Mouse (Mus musculus): ENCODE measurements around the gene C1ql4.
"Not testable (repeated sequence)": the region's sequence is repeated elsewhere in the genome, so short reads cannot be mapped to it uniquely, and the experiment has no call there.

Gene C1ql4

GRCm38 (mm10) chr15:99074600-99075333 is 12.8 kb downstream of the C1ql4 start:
- H3K27me3 ChIP-seq (ENCODE audit: control insufficient read depth, insufficient read depth, low read length, poor library complexity, severe bottlenecking) = no peaks in the 10 kb centered on the region
- DNase-seq (ENCODE audit: low read depth, low spot score) = peak; percentile 96
- no peaks in the 10 kb centered on the region for H3K36me3 ChIP-seq (ENCODE audit: control insufficient read depth, insufficient read depth, low read length, poor library complexity, severe bottlenecking)

- DNase-seq (ENCODE audit: low read depth, low spot score) = no peak
- Histone ChIP-seq H3K36me3 (ENCODE audit: control insufficient read depth, insufficient read depth, low read length, poor library complexity, severe bottlenecking) (no peaks in the 10 kb centered on the region), H3K27me3 (ENCODE audit: control insufficient read depth, insufficient read depth, low read length, poor library complexity, severe bottlenecking) (no peaks in the 10 kb centered on the region)
Measured at GRCm38 (mm10) chr15:99074019-99074599, 13.5 kb downstream of the C1ql4 start, which contains the start of gene Troap. Troap (plus strand) TSS chr15:99074575.

- H3K36me3 ChIP-seq (ENCODE audit: control insufficient read depth, insufficient read depth, low read length, poor library complexity, severe bottlenecking) = no peaks in the 10 kb centered on the region
- DNase-seq (ENCODE audit: low read depth, low spot score) = no peak
- H3K27me3 ChIP-seq (ENCODE audit: control insufficient read depth, insufficient read depth, low read length, poor library complexity, severe bottlenecking) = no peaks in the 10 kb centered on the region
Measured at GRCm38 (mm10) chr15:99071988-99072387, 15.6 kb downstream of the C1ql4 start.

- Histone ChIP-seq H3K36me3 (ENCODE audit: control insufficient read depth, insufficient read depth, low read length, poor library complexity, severe bottlenecking) (no peaks in the 10 kb centered on the region), H3K27me3 (ENCODE audit: control insufficient read depth, insufficient read depth, low read length, poor library complexity, severe bottlenecking) (no peaks in the 10 kb centered on the region)
- no peak for DNase-seq (ENCODE audit: low read depth, low spot score)
Measured at GRCm38 (mm10) chr15:99065557-99066165, 22.0 kb downstream of the C1ql4 start.

- H3K27me3 ChIP-seq (ENCODE audit: control insufficient read depth, insufficient read depth, low read length, poor library complexity, severe bottlenecking) = no peaks in the 10 kb centered on the region
- no peaks in the 10 kb centered on the region for H3K36me3 ChIP-seq (ENCODE audit: control insufficient read depth, insufficient read depth, low read length, poor library complexity, severe bottlenecking)
- DNase-seq (ENCODE audit: low read depth, low spot score) = peak; percentile 72
Measured at GRCm38 (mm10) chr15:99056332-99056731, 31.3 kb downstream of the C1ql4 start.

GRCm38 (mm10) chr15:99055511-99055961 is 32.1 kb downstream of the C1ql4 start:
- Histone ChIP-seq H3K36me3 (ENCODE audit: control insufficient read depth, insufficient read depth, low read length, poor library complexity, severe bottlenecking) (no peaks in the 10 kb centered on the region), H3K27me3 (ENCODE audit: control insufficient read depth, insufficient read depth, low read length, poor library complexity, severe bottlenecking) (no peaks in the 10 kb centered on the region)
- no peak for DNase-seq (ENCODE audit: low read depth, low spot score)

- no peaks in the 10 kb centered on the region for H3K27me3 ChIP-seq (ENCODE audit: control insufficient read depth, insufficient read depth, low read length, poor library complexity, severe bottlenecking)
- H3K36me3 ChIP-seq (ENCODE audit: control insufficient read depth, insufficient read depth, low read length, poor library complexity, severe bottlenecking) = no peaks in the 10 kb centered on the region
- DNase-seq (ENCODE audit: low read depth, low spot score) = no peak
Measured at GRCm38 (mm10) chr15:99055040-99055439, 32.6 kb downstream of the C1ql4 start, which contains the start of gene Prph. Prph (plus strand) TSS chr15:99055174.

- DNase-seq (ENCODE audit: low read depth, low spot score) = no peak
- Histone ChIP-seq H3K27me3 (ENCODE audit: control insufficient read depth, insufficient read depth, low read length, poor library complexity, severe bottlenecking) (no peaks in the 10 kb centered on the region), H3K36me3 (ENCODE audit: control insufficient read depth, insufficient read depth, low read length, poor library complexity, severe bottlenecking) (no peaks in the 10 kb centered on the region)
Measured at GRCm38 (mm10) chr15:99053373-99053772, 34.2 kb downstream of the C1ql4 start.

- peak; percentile 79 for DNase-seq (ENCODE audit: low read depth, low spot score)
- no peaks in the 10 kb centered on the region for H3K36me3 ChIP-seq (ENCODE audit: control insufficient read depth, insufficient read depth, low read length, poor library complexity, severe bottlenecking)
Measured at GRCm38 (mm10) chr15:99049473-99050253, 38.0 kb downstream of the C1ql4 start.

GRCm38 (mm10) chr15:99045734-99046133 is 41.9 kb downstream of the C1ql4 start:
- H3K36me3 ChIP-seq (ENCODE audit: control insufficient read depth, insufficient read depth, low read length, poor library complexity, severe bottlenecking); H3K27me3 ChIP-seq (ENCODE audit: control insufficient read depth, insufficient read depth, low read length, poor library complexity, severe bottlenecking); DNase-seq (ENCODE audit: low read depth, low spot score): not testable (repeated sequence)

More at GRCm38 (mm10) chr15:99049473-99050253, 38.0 kb downstream of the C1ql4 start:
- no peaks in the 10 kb centered on the region for H3K27me3 ChIP-seq (ENCODE audit: control insufficient read depth, insufficient read depth, low read length, poor library complexity, severe bottlenecking)

GRCm38 (mm10) chr15:99044854-99045253 is 42.8 kb downstream of the C1ql4 start:
- H3K27me3 ChIP-seq (ENCODE audit: control insufficient read depth, insufficient read depth, low read length, poor library complexity, severe bottlenecking) = no peaks in the 10 kb centered on the region
- no peaks in the 10 kb centered on the region for H3K36me3 ChIP-seq (ENCODE audit: control insufficient read depth, insufficient read depth, low read length, poor library complexity, severe bottlenecking)
- DNase-seq (ENCODE audit: low read depth, low spot score) = no peak

GRCm38 (mm10) chr15:99042334-99042733 is 45.3 kb downstream of the C1ql4 start:
- Histone ChIP-seq H3K36me3 (ENCODE audit: control insufficient read depth, insufficient read depth, low read length, poor library complexity, severe bottlenecking) (0 out of 2 replicates have a peak, but pooled peaks cover 1% of the 10 kb centered on the region), H3K27me3 (ENCODE audit: control insufficient read depth, insufficient read depth, low read length, poor library complexity, severe bottlenecking) (no peaks in the 10 kb centered on the region)
- DNase-seq (ENCODE audit: low read depth, low spot score) = no peak

- no peak for DNase-seq (ENCODE audit: low read depth, low spot score)
- 0 out of 2 replicates have a peak, but pooled peaks cover 1% of the 10 kb centered on the region for H3K36me3 ChIP-seq (ENCODE audit: control insufficient read depth, insufficient read depth, low read length, poor library complexity, severe bottlenecking)
- no peaks in the 10 kb centered on the region for H3K27me3 ChIP-seq (ENCODE audit: control insufficient read depth, insufficient read depth, low read length, poor library complexity, severe bottlenecking)
Measured at GRCm38 (mm10) chr15:99040920-99041856, 46.4 kb downstream of the C1ql4 start.
